Mouse (Mus musculus) lung, embryonic 15.5 days (tissue): ENCODE measurements around the gene Mpp1. TPM values are rescaled to one million over a fixed set of nuclear protein-coding genes. Genes with fewer than 3 reads are reported as not detected.

ENCODE experiments used
- ATAC-seq: fragments of 200-750 bp; cut with Nextera tagmentation; 2 replicates; pipeline ENCODE4 v1.8.0; 2017; ENCODE audit warnings: moderate number of reproducible peaks, borderline replicate concordance; ENCODE audit not compliant: low FRiP score, low TSS enrichment; ENCODE audit errors: extremely low read depth
- H3K27ac ChIP-seq: fragments of 300-500 bp; sonication (generic); 2 replicates; pipeline ENCODE4 v1.5.1; 2015; ENCODE audit warnings: moderate library complexity, mild to moderate bottlenecking, inconsistent platforms
- H3K27me3 ChIP-seq: fragments of 300-500 bp; sonication (generic); 2 replicates; pipeline ENCODE4 v1.6.1; 2015; ENCODE audit warnings: inconsistent platforms
- H3K36me3 ChIP-seq: fragments of 300-500 bp; sonication (generic); 2 replicates; pipeline ENCODE4 v1.6.1; 2015; ENCODE audit warnings: inconsistent platforms
- H3K4me1 ChIP-seq: fragments of 300-500 bp; sonication (generic); 2 replicates; pipeline ENCODE4 v1.6.1; 2015; ENCODE audit warnings: inconsistent platforms
- H3K4me2 ChIP-seq: fragments of 300-500 bp; sonication (generic); 2 replicates; pipeline ENCODE4 v1.6.1; 2015; ENCODE audit warnings: inconsistent platforms, mild to moderate bottlenecking, moderate library complexity
- H3K4me3 ChIP-seq: fragments of 300-500 bp; sonication (generic); 2 replicates; pipeline ENCODE4 v1.5.1; 2015; ENCODE audit warnings: mild to moderate bottlenecking, inconsistent platforms
- H3K9ac ChIP-seq: fragments of 300-500 bp; sonication (generic); 2 replicates; pipeline ENCODE4 v1.6.1; 2015; ENCODE audit warnings: inconsistent platforms
- H3K9me3 ChIP-seq: fragments of 300-500 bp; sonication (generic); 2 replicates; pipeline ENCODE4 v1.6.1; 2016; ENCODE audit warnings: inconsistent platforms
- WGBS: fragments of 180-500 bp; shearing (Covaris S2); methylation state at CpG from one replicate; pipeline ENCODE4 v1.1.7; 2015; 5-methylcytosine and 5-hydroxymethylcytosine counted together
- polyA plus RNA-seq: library from polyadenylated mRNA; unstranded; fragments of >200 nt; fragmentation: Nextera tagmentation; extraction: Ambion mirVana; gene quantifications from 2 replicates; pipeline ENCODE4 v1.2.1, GENCODE M21; 2015

Mpp1 gene
- polyA plus RNA-seq, 1 experiment from 2014 or later: 86.0 TPM

GRCm38 (mm10) chrX:75083982-75084773, 46.6 kb downstream of the Mpp1 start:
- no peaks in the 10 kb centered on the region for H3K9me3 ChIP-seq
- peak overlapping the region; percentile 52 for H3K4me3 ChIP-seq
- peak overlapping the region; percentile 69 for H3K27ac ChIP-seq
- ATAC-seq: peak; percentile 84
- H3K4me1 ChIP-seq: no peaks in the 10 kb centered on the region
- H3K4me2 ChIP-seq: peak overlapping the region; percentile 59
- no peaks in the 10 kb centered on the region for H3K36me3 ChIP-seq
- no peaks in the 10 kb centered on the region for H3K27me3 ChIP-seq
- peak overlapping the region; percentile 48 for H3K9ac ChIP-seq
- 24% methylated on average over 20 of the region's 26 CpGs for WGBS

DNA sequence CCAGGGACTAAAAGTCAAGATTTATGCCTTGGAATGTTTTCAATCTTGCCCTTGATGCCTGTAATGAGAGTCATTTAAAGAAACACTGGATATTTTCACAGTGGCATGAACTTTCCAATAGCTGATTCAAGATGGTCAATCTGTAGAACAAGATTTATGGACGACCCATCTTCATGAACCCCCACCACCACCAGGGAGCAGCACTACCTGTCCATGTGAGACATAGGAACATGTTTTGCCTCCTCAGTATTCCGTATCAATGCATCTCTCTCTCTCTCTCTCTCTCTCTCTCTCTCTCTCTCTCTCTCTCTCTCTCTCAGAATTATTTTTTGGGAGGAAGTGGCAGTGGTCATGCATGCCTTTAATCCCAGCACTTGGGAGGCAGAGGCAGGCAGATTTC, 48.5 kb downstream of the Mpp1 start:
- no peaks in the 10 kb centered on the region for H3K36me3 ChIP-seq
- 44% methylated on average over 2 of the region's 2 CpGs for WGBS
- H3K4me2 ChIP-seq: no peak overlapping the region
- H3K9me3 ChIP-seq: no peaks in the 10 kb centered on the region
- no peak overlapping the region for H3K4me3 ChIP-seq
- no peak overlapping the region for H3K9ac ChIP-seq
- H3K27ac ChIP-seq: no peak overlapping the region
- H3K27me3 ChIP-seq: no peaks in the 10 kb centered on the region
- no peak for ATAC-seq
- no peaks in the 10 kb centered on the region for H3K4me1 ChIP-seq

Other genes starting within 250 kb of the Mpp1 start
- gene Gab3, start 45.6 kb downstream of the Mpp1 start, polyA plus RNA-seq: 7.7 and 8.5 TPM in 2 replicates
- gene Dkc1, start 35.2 kb downstream of the Mpp1 start, polyA plus RNA-seq: 128 and 131 TPM in 2 replicates
- gene Smim9, start 32.8 kb upstream of the Mpp1 start, polyA plus RNA-seq: not detected in 2 replicates